Mouse (Mus musculus) brain, embryonic 14.5 days (tissue): ENCODE data around the gene Sult2a5. TPM values are rescaled to one million over a fixed set of nuclear protein-coding genes. Genes with fewer than 3 reads are reported as not detected.

ENCODE experiments used
- DNase-seq: peaks from one replicate; pipeline ENCODE4 v3.0.0-alpha.2; 2011; ENCODE audit warnings: low read depth
- POLR2A ChIP-seq: fragments of 200-500 bp; IDR thresholded peaks from 2 replicates; pipeline ENCODE4 v1.6.1; 2012; ENCODE audit warnings: mild to moderate bottlenecking, inconsistent platforms, borderline replicate concordance; ENCODE audit not compliant: poor library complexity, insufficient read depth, insufficient read length, severe bottlenecking; ENCODE audit errors: extremely low read depth
- polyA plus RNA-seq: library from polyadenylated mRNA; depleted of rRNA; stranded (reverse); fragments of >200 nt; gene quantifications from 2 replicates; pipeline ENCODE4 v1.2.3, GENCODE M21; 2012; rRNA removed

The Sult2a5 gene
- not detected in 2 replicates for polyA plus RNA-seq

- no peak for TF ChIP-seq POLR2A
- DNase-seq: no peak
These were observed at the start of gene Sult2a5 for GRCm38 (mm10) chr7:13623667-13624066. Gene Sult2a5 (plus strand): TSS chr7:13623967.

Other genes starting within 250 kb of the Sult2a5 start
- 0.23 and 0.52 TPM in 2 replicates for gene Cabp5, start 225.8 kb upstream of the Sult2a5 start, polyA plus RNA-seq
- not detected in 2 replicates for gene Bsph1, start 173.1 kb upstream of the Sult2a5 start, polyA plus RNA-seq
- not detected in 2 replicates for gene Bsph2, start 52.9 kb upstream of the Sult2a5 start, polyA plus RNA-seq
- gene Sult2a2, start 109.5 kb downstream of the Sult2a5 start, polyA plus RNA-seq: not detected in 2 replicates
- not detected in 2 replicates for gene Sult2a1, start 213.4 kb downstream of the Sult2a5 start, polyA plus RNA-seq